Comparison of ENCODE assay signal across 16 mouse cellular contexts in genomic region chr5:100523331-100523730, GRCm38 (mm10).
"Had no signal": no experiment of that assay in that cellular context is flagged by ENCODE, and none has a peak within 500 bp of the region (broad histone marks: within the 10 kb centered on the region; RNA-seq: fewer than 3 reads in every experiment).

No protein-coding gene starts in this region.

- H3K27me3 ChIP-seq: neural tube, embryonic 13.5 days; neural tube, embryonic 15.5 days; stomach, embryonic 15.5 days had no signal

- H3K9me3 ChIP-seq: neural tube, embryonic 13.5 days; neural tube, embryonic 15.5 days; stomach, embryonic 15.5 days had no signal

- DNase-seq: retina, postnatal 1 day; right cerebral cortex, adult 18-20 months; right cerebral cortex, postnatal 14 days; right cerebral cortex, postnatal 25 days; right cerebral cortex, postnatal 4 days; spleen, adult 18-20 months; thymus, adult 18-20 months; thymus, adult 2 months; thymus, postnatal 14 days; thymus, postnatal 25 days; thymus, postnatal 36 days; thymus, postnatal 4 days had no signal

- H3K4me3 ChIP-seq: neural tube, embryonic 13.5 days; neural tube, embryonic 15.5 days; stomach, embryonic 15.5 days had no signal

- H3K36me3 ChIP-seq: stomach, embryonic 15.5 days had no signal

- H3K9ac ChIP-seq: neural tube, embryonic 13.5 days; neural tube, embryonic 15.5 days; stomach, embryonic 15.5 days had no signal

- H3K27ac ChIP-seq: neural tube, embryonic 13.5 days; neural tube, embryonic 15.5 days; stomach, embryonic 15.5 days; stomach, postnatal 0 days had no signal

- H3K4me2 ChIP-seq: neural tube, embryonic 13.5 days; neural tube, embryonic 15.5 days; stomach, embryonic 15.5 days had no signal
